Mouse (Mus musculus) forebrain, embryonic 10.5 days (tissue): Measurements from ENCODE around the gene Gm11027. TPM values are rescaled to one million over a fixed set of nuclear protein-coding genes. Genes with fewer than 3 reads are reported as not detected.
"Not testable (repeated sequence)": the region's sequence is repeated elsewhere in the genome, so short reads cannot be mapped to it uniquely, and the experiment has no call there.

Experiments used
- DNase-seq: peaks from one replicate; pipeline ENCODE4 v3.0.0-alpha.2; 2017; ENCODE audit warnings: low spot score; ENCODE audit errors: extremely low spot score
- H3K27ac ChIP-seq: fragments of 300-500 bp; sonication (generic); 2 replicates; pipeline ENCODE4 v1.5.1; 2016; ENCODE audit warnings: mild to moderate bottlenecking
- H3K27me3 ChIP-seq: fragments of 300-500 bp; sonication (generic); 2 replicates; pipeline ENCODE4 v1.6.1; 2016; ENCODE audit warnings: mild to moderate bottlenecking; ENCODE audit not compliant: poor library complexity, severe bottlenecking
- H3K36me3 ChIP-seq: fragments of 300-500 bp; sonication (generic); replicated peaks from 2 replicates; pipeline ENCODE4 v1.6.1; 2016; ENCODE audit warnings: mild to moderate bottlenecking, moderate library complexity
- H3K4me1 ChIP-seq: fragments of 300-500 bp; sonication (generic); 2 replicates; pipeline ENCODE4 v1.6.1; 2016
- H3K4me3 ChIP-seq: fragments of 300-500 bp; sonication (generic); 2 replicates; pipeline ENCODE4 v1.5.1; 2016; ENCODE audit warnings: mild to moderate bottlenecking, moderate library complexity
- H3K9me3 ChIP-seq: fragments of 300-500 bp; sonication (generic); 2 replicates; pipeline ENCODE4 v1.6.1; 2016; ENCODE audit warnings: mild to moderate bottlenecking, moderate library complexity
- WGBS: fragments of 180-500 bp; shearing (Covaris S2); methylation state at CpG from one replicate; pipeline ENCODE4 v1.1.7; 2016; 5-methylcytosine and 5-hydroxymethylcytosine counted together
- polyA plus RNA-seq: library from polyadenylated mRNA; unstranded; fragments of >200 nt; fragmentation: Nextera tagmentation; extraction: Ambion mirVana; gene quantifications from 2 replicates; pipeline ENCODE4 v1.2.1, GENCODE M21; 2016

Gm11027 gene
- not detected in 2 replicates for polyA plus RNA-seq

- H3K9me3 ChIP-seq, H3K36me3 ChIP-seq, H3K4me3 ChIP-seq, H3K27me3 ChIP-seq, DNase-seq, H3K4me1 ChIP-seq, H3K27ac ChIP-seq: not testable (repeated sequence)
- 81% methylated on average over 2 of the region's 2 CpGs for WGBS
Measured at GRCm38 (mm10) chr12:116275086-116275485, at the start of gene Gm11027. TSS of gene Gm11027 (plus strand) at chr12:116275386.

DNA sequence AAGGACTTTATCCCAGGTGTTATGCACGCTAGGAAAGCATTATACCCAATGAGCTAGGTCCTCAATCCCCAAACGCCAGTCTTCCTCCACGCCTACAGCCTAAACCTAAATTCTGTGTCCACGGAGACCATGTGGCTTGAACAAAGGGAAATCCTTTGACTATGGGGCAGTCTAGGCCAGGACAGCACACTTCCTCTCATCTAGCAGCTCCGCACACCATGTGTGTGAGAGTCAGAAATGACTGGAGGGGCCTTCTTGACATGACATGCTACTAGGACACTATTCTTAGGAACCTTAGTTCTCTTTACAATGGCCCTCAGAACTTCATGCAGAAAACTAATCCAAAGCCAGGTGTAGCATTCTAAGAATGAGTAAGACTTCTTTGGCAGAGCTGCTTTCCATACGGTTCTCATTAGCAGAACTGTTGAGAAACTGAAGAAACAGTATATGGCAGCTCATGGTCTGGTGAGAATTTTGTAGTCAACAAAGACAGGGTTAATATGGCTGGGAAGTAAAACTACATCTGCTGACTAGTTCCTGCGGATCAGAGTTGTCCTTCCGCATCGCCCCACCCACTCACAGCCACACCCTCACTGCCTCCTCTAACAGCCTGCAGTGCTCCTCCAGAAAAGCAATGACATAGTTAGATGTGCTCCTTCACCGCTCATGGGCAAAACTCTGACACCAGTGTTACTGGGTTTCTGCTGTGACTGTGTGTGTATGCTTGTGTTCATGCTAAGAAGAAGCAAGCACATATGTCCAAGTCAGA lies 48.7 kb upstream of the Gm11027 start:
- H3K27me3 ChIP-seq, result no peaks in the 10 kb centered on the region
- no peak overlapping the region for H3K27ac ChIP-seq
- no peaks in the 10 kb centered on the region for H3K4me1 ChIP-seq
- no peak for DNase-seq
- H3K36me3 ChIP-seq, result peaks cover 26% of the 10 kb centered on the region
- no peak overlapping the region for H3K4me3 ChIP-seq
- no peaks in the 10 kb centered on the region for H3K9me3 ChIP-seq
- 91% methylated on average over 10 of the region's 10 CpGs for WGBS

DNA sequence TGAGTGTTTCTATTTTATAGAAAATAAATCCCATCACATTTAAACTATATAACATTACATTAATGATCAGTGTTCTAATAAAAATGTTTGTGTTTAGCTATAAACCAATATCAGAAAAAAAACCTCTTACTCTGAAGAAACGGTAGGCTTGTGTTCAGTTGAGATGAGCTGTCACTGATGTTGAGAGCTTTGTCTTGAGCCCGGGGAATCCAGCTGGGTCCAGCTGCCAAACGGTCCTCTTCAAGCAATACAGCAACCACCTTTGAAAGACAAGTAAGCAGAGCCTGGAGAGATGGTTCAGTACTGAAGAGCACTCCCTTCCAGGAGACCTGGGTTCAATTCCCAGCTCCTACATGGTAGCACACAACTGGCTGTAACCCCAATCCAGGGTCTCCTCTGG lies 45.7 kb upstream of the Gm11027 start:
- no peak overlapping the region for H3K4me3 ChIP-seq
- WGBS, result 82% methylated on average over 3 of the region's 3 CpGs
- H3K36me3 ChIP-seq, result peaks cover 17% of the 10 kb centered on the region

DNA sequence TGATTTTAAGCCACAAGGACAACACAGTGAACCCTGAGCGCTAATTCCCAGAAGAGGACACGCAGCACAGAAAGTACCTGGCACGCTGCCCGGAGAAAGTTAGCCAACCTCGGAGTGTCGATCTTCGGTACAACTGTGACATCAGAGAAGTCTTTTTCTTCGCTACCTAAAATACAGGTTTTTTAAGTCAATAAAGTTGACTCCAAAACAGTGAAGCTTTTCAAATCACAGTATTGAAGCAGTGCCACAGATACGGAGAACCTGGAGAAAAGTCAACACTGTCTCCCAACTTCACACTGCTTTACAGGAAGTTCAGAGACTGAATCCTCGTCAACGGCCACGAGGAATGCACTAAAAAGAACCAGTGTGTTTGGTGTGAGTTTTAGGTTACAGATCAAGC lies 43.6 kb upstream of the Gm11027 start:
- Histone ChIP-seq H3K4me3 (no peak overlapping the region), H3K9me3 (no peaks in the 10 kb centered on the region), H3K4me1 (no peaks in the 10 kb centered on the region), H3K27ac (no peak overlapping the region), H3K27me3 (no peaks in the 10 kb centered on the region), H3K36me3 (0 out of 2 replicates have a peak, but pooled peaks cover 3% of the 10 kb centered on the region)
- no peak for DNase-seq
- 92% methylated on average over 12 of the region's 12 CpGs for WGBS

More for the DNA sequence above, 45.7 kb upstream of the Gm11027 start:
- Histone ChIP-seq H3K27me3 (no peaks in the 10 kb centered on the region), H3K4me1 (no peaks in the 10 kb centered on the region), H3K27ac (no peak overlapping the region), H3K9me3 (no peaks in the 10 kb centered on the region)
- no peak for DNase-seq

DNA sequence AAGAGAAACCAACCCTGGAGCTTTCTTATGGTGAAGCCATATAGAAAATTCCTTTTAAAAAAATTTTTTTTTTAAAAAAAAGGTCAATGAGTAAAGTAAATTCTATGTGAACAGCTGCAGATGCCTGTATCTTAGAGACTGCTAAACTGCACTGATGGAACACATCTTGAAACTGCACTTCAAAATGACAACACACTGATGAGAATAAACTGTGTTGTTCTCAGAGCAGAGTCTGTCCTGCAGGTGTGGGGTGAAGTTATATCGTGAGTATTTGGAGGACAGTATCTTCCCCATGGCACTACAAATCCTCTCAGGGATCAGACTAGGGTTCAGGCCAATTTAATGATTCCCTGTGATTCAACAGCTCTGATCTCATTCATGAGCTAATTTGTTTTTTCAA lies 43.1 kb upstream of the Gm11027 start:
- Histone ChIP-seq H3K9me3 (no peaks in the 10 kb centered on the region), H3K36me3 (0 out of 2 replicates have a peak, but pooled peaks cover 3% of the 10 kb centered on the region), H3K4me1 (no peaks in the 10 kb centered on the region), H3K27me3 (no peaks in the 10 kb centered on the region), H3K27ac (no peak overlapping the region), H3K4me3 (no peak overlapping the region)
- DNase-seq, result no peak
- WGBS, result 89% methylated on average over 1 of the region's 1 CpGs

GRCm38 (mm10) chr12:116235356-116235755 lies 39.8 kb upstream of the Gm11027 start:
- no peaks in the 10 kb centered on the region for H3K4me1 ChIP-seq
- 87% methylated on average over 4 of the region's 4 CpGs for whole genome bisulfite sequencing
- no peaks in the 10 kb centered on the region for H3K36me3 ChIP-seq
- no peaks in the 10 kb centered on the region for H3K27me3 ChIP-seq
- no peak for DNase-seq
- H3K9me3 ChIP-seq, result no peaks in the 10 kb centered on the region
- no peak overlapping the region for H3K27ac ChIP-seq
- no peak overlapping the region for H3K4me3 ChIP-seq

GRCm38 (mm10) chr12:116236658-116237057 lies 38.5 kb upstream of the Gm11027 start:
- Histone ChIP-seq H3K9me3 (no peaks in the 10 kb centered on the region), H3K27me3 (no peaks in the 10 kb centered on the region), H3K4me1 (no peaks in the 10 kb centered on the region), H3K27ac (no peak overlapping the region), H3K4me3 (no peak overlapping the region), H3K36me3 (peaks cover 8% of the 10 kb centered on the region; the same call in 1 of the 2 replicates)
- no peak for DNase-seq
- 85% methylated on average over 3 of the region's 3 CpGs for WGBS

DNA sequence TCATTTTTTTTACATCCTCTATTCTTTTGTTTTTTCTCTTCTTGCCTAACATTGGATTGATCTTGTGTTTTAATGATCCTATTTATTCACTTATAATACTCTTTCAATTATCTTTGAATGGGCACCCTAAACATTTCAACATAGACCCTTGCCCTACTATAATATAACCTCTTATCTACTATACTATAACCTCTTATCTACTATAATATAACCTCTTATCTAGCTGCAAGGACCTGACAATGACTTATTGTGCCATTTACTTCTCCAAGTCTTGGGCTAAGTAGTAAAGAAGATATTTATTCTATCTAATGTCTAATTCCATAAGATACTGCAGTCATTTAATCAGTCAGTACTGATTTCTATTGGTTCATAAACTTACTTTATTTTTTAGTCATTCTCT lies 36.8 kb upstream of the Gm11027 start:
- Histone ChIP-seq H3K4me3 (no peak overlapping the region), H3K36me3 (peaks cover 13% of the 10 kb centered on the region), H3K9me3 (no peaks in the 10 kb centered on the region), H3K27me3 (no peaks in the 10 kb centered on the region), H3K27ac (no peak overlapping the region), H3K4me1 (no peaks in the 10 kb centered on the region)
- no peak for DNase-seq

GRCm38 (mm10) chr12:116238803-116239202 lies 36.4 kb upstream of the Gm11027 start:
- H3K9me3 ChIP-seq, result no peaks in the 10 kb centered on the region
- H3K36me3 ChIP-seq, result peaks cover 13% of the 10 kb centered on the region
- no peak overlapping the region for H3K4me3 ChIP-seq
- H3K4me1 ChIP-seq, result no peaks in the 10 kb centered on the region
- DNase-seq, result no peak
- WGBS, result 83% methylated on average over 3 of the region's 3 CpGs
- H3K27ac ChIP-seq, result no peak overlapping the region
- H3K27me3 ChIP-seq, result no peaks in the 10 kb centered on the region

GRCm38 (mm10) chr12:116244601-116245000 lies 30.6 kb upstream of the Gm11027 start:
- H3K9me3 ChIP-seq, result no peaks in the 10 kb centered on the region
- no peak for DNase-seq
- H3K27ac ChIP-seq, result no peak overlapping the region
- peaks cover 37% of the 10 kb centered on the region for H3K36me3 ChIP-seq
- WGBS, result 85% methylated on average over 1 of the region's 1 CpGs
- no peaks in the 10 kb centered on the region for H3K4me1 ChIP-seq
- no peak overlapping the region for H3K4me3 ChIP-seq
- H3K27me3 ChIP-seq, result no peaks in the 10 kb centered on the region

DNA sequence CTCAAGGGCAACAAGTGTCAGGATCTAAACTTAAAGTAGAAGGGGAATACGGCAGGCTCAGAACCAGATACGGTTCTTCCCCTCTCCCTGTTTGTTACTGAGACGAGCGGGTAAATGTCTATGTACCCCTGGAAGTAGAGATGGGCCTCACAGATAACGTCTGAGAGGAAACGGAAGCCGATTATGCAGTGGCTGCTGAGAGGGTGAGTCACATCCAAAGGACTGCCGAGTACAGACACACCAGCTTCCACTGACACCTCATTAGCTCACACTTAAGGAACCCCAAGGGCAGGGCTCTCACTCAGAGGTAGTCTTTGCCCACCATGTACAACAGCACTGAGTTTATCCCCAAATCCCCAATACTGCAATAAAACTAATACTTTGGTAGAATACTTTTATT lies 20.5 kb upstream of the Gm11027 start:
- Histone ChIP-seq H3K4me3 (no peak overlapping the region), H3K27me3 (no peaks in the 10 kb centered on the region), H3K27ac (no peak overlapping the region), H3K36me3 (peaks cover 25% of the 10 kb centered on the region), H3K9me3 (no peaks in the 10 kb centered on the region), H3K4me1 (no peaks in the 10 kb centered on the region)
- DNase-seq, result no peak
- 84% methylated on average over 8 of the region's 8 CpGs for WGBS

- Histone ChIP-seq H3K4me1 (no peaks in the 10 kb centered on the region), H3K27ac (no peak overlapping the region), H3K9me3 (no peaks in the 10 kb centered on the region), H3K27me3 (no peaks in the 10 kb centered on the region), H3K36me3 (peaks cover 25% of the 10 kb centered on the region), H3K4me3 (no peak overlapping the region)
- 89% methylated on average over 11 of the region's 11 CpGs for WGBS
- DNase-seq, result no peak
Measured at GRCm38 (mm10) chr12:116255636-116256035, 19.6 kb upstream of the Gm11027 start.

DNA sequence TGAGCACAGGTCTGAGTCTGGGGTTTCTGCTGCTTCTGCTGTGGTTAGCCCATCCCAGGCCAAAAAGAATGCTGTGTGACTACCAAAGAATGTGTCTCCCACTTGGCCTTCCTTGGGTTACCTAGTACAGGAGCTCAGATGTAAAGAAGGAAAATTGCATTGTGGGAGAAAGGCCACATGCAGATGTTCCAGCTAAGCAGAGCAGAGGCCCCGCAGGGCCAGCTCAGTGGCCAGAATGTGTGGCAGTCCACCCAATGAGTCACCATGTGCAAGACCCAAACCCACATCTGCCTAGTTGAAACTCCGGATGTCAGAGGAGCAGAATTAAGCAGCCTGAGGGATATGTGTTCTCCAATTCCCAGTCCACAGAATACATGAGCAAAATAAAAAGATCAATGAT lies 16.9 kb upstream of the Gm11027 start:
- peaks cover 17% of the 10 kb centered on the region for H3K4me1 ChIP-seq
- H3K27ac ChIP-seq, result no peak overlapping the region
- no peak overlapping the region for H3K4me3 ChIP-seq
- H3K36me3 ChIP-seq, result peaks cover 18% of the 10 kb centered on the region
- 89% methylated on average over 2 of the region's 2 CpGs for WGBS
- no peaks in the 10 kb centered on the region for H3K9me3 ChIP-seq
- H3K27me3 ChIP-seq, result no peaks in the 10 kb centered on the region
- no peak for DNase-seq
